Mouse (Mus musculus) cerebellum, adult 9-10 months (tissue): ENCODE results near the gene Gm21970.
"Not testable (repeated sequence)": the region's sequence is repeated elsewhere in the genome, so short reads cannot be mapped to it uniquely, and the experiment has no call there.

Experiments
- DNase-seq: peaks from one replicate; pipeline ENCODE4 v3.0.0; 2022

Gene Gm21970

GRCm38 (mm10) chr16:91404828-91405577, 13.5 kb downstream of the Gm21970 start:
- DNase-seq: no peak

- peak; percentile 17 for DNase-seq
Measured at GRCm38 (mm10) chr16:91405640-91406584, 14.4 kb downstream of the Gm21970 start, which contains the start of gene Il10rb. TSS of gene Il10rb (plus strand) at chr16:91406164.

GRCm38 (mm10) chr16:91406585-91407220, 15.2 kb downstream of the Gm21970 start:
- no peak for DNase-seq

- DNase-seq: no peak
Measured at GRCm38 (mm10) chr16:91413102-91413844, 21.8 kb downstream of the Gm21970 start.

- no peak for DNase-seq
Measured at GRCm38 (mm10) chr16:91415391-91416189, 24.1 kb downstream of the Gm21970 start.

GRCm38 (mm10) chr16:91416357-91416756, 24.8 kb downstream of the Gm21970 start:
- DNase-seq: no peak

GRCm38 (mm10) chr16:91416938-91417337, 25.4 kb downstream of the Gm21970 start:
- DNase-seq: no peak

- DNase-seq: no peak
Measured at GRCm38 (mm10) chr16:91418531-91418930, 27.0 kb downstream of the Gm21970 start.

- no peak for DNase-seq
Measured at GRCm38 (mm10) chr16:91425816-91426215, 34.3 kb downstream of the Gm21970 start.

GRCm38 (mm10) chr16:91426586-91426985, 35.1 kb downstream of the Gm21970 start:
- DNase-seq: no peak

GRCm38 (mm10) chr16:91427461-91427860, 35.9 kb downstream of the Gm21970 start:
- DNase-seq: no peak

GRCm38 (mm10) chr16:91428259-91428865, 36.8 kb downstream of the Gm21970 start:
- no peak for DNase-seq

GRCm38 (mm10) chr16:91432720-91433328, 41.3 kb downstream of the Gm21970 start:
- DNase-seq: no peak

- DNase-seq: no peak
Measured at GRCm38 (mm10) chr16:91433329-91433933, 41.9 kb downstream of the Gm21970 start.

- no peak for DNase-seq
Measured at GRCm38 (mm10) chr16:91434119-91434518, 42.6 kb downstream of the Gm21970 start.

- DNase-seq: no peak
Measured at GRCm38 (mm10) chr16:91438081-91438480, 46.6 kb downstream of the Gm21970 start.

GRCm38 (mm10) chr16:91438599-91438998, 47.1 kb downstream of the Gm21970 start:
- not testable (repeated sequence) for DNase-seq

GRCm38 (mm10) chr16:91441366-91441765, 49.8 kb downstream of the Gm21970 start:
- DNase-seq: no peak

GRCm38 (mm10) chr16:91441811-91442240, 50.3 kb downstream of the Gm21970 start:
- no peak for DNase-seq

- DNase-seq: no peak
Measured at GRCm38 (mm10) chr16:91442446-91442845, 50.9 kb downstream of the Gm21970 start.
